ENCODE assay signal across 8 mouse cellular contexts in the genomic region with DNA sequence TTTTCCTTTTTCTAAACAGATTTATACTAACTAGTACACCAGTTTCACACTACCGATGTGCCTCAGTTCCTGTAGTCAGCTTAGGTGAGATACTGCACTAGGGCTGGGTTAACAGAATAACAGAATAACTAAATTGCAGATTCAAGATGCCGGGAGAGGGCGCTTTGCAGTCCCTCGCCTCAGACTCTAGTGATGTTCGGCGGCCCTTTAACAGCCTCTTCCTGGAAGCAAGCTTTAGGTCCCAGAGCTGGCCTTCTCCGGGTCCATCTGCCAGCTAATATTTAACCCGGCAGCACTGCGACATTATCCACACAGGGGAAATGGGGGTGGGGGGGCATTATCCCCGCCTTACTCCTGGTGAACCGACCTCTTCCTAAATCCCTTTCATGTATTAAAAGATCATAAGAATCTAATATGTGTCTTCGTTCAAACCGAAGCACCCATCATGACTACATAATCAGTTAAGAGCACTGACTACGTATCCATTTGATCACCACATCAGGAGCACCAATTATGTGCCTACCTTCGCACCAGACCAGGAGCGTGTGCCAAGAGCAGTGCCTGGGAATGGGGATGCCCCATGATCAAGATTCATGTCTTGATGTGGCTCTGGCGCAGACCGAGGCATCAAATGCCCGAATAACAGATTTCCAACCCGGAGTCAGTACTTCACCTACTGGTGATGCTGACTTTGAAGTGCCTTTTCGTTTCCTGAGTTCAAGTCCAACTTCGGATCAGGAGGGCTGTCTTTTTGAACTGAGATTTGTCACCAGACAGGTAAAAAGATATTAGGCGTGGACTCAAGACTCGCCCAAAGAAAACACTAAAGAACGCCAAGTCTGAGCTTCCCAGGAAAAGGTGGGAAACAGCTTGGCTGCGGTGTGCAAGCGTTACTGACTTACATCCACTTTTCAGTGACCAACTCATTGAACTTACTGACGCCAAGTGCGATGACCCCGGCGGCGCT. TPM values are rescaled to one million over a fixed set of nuclear protein-coding genes. Genes with fewer than 3 reads are reported as not detected.
DNase-seq lines count a peak whose midpoint lies in the region; ATAC-seq and TF ChIP-seq lines count a peak whose summit lies in the region.

No protein-coding gene starts in this region.

- H3K36me3 ChIP-seq in forebrain, embryonic 12.5 days (replicated peaks) = peaks cover 6% of the 10 kb centered on the region; the same call in 1 of the 2 replicates
- H3K36me3 ChIP-seq in hindbrain, embryonic 16.5 days (ENCODE audit: control insufficient read depth, insufficient read depth, low read length) = peaks cover 4% of the 10 kb centered on the region; the same call in 1 of the 2 replicates
- peaks cover 17% of the 10 kb centered on the region for H3K36me3 ChIP-seq in limb, embryonic 13.5 days
- peaks cover 5% of the 10 kb centered on the region; the same call in 1 of the 2 replicates for H3K36me3 ChIP-seq in midbrain, embryonic 14.5 days (ENCODE audit: control insufficient read depth, insufficient read depth, low read length)

- H3K4me2 ChIP-seq in forebrain, embryonic 12.5 days = peak overlapping the region; percentile 93
- H3K4me2 ChIP-seq in hindbrain, embryonic 16.5 days (ENCODE audit: low read length) = peak overlapping the region; percentile 94
- peak overlapping the region; percentile 100 for H3K4me2 ChIP-seq in limb, embryonic 13.5 days (replicated peaks)
- H3K4me2 ChIP-seq in midbrain, embryonic 14.5 days (ENCODE audit: low read length) = peak overlapping the region; percentile 98

- no peaks in the 10 kb centered on the region for H3K27me3 ChIP-seq in forebrain, embryonic 12.5 days
- no peaks in the 10 kb centered on the region for H3K27me3 ChIP-seq in hindbrain, embryonic 16.5 days (replicated peaks; ENCODE audit: control insufficient read depth, insufficient read depth, low read length)
- no peaks in the 10 kb centered on the region for H3K27me3 ChIP-seq in limb, embryonic 13.5 days
- no peaks in the 10 kb centered on the region for H3K27me3 ChIP-seq in midbrain, embryonic 14.5 days (ENCODE audit: control insufficient read depth, insufficient read depth, low read length)

- H3K4me3 ChIP-seq in forebrain, embryonic 12.5 days (replicated peaks) = peak overlapping the region; percentile 90
- H3K4me3 ChIP-seq in hindbrain, embryonic 16.5 days (ENCODE audit: low read length) = peak overlapping the region; percentile 88
- H3K4me3 ChIP-seq in limb, embryonic 13.5 days = peak overlapping the region; percentile 90
- H3K4me3 ChIP-seq in midbrain, embryonic 14.5 days (replicated peaks; ENCODE audit: low read depth, low read length) = peak overlapping the region; percentile 83

- H3K9ac ChIP-seq in forebrain, embryonic 12.5 days = peak overlapping the region; percentile 92; the same call in 1 of the 2 replicates
- peak overlapping the region; percentile 96 for H3K9ac ChIP-seq in hindbrain, embryonic 16.5 days (ENCODE audit: low read depth, low read length)
- peak overlapping the region; percentile 82 for H3K9ac ChIP-seq in limb, embryonic 13.5 days
- peak overlapping the region; percentile 91 for H3K9ac ChIP-seq in midbrain, embryonic 14.5 days (replicated peaks; ENCODE audit: low read length)

- H3K9me3 ChIP-seq in forebrain, embryonic 12.5 days = no peaks in the 10 kb centered on the region
- no peaks in the 10 kb centered on the region for H3K9me3 ChIP-seq in hindbrain, embryonic 16.5 days (ENCODE audit: control insufficient read depth, low read length)
- H3K9me3 ChIP-seq in limb, embryonic 13.5 days = no peaks in the 10 kb centered on the region
- H3K9me3 ChIP-seq in midbrain, embryonic 14.5 days (ENCODE audit: control insufficient read depth, low read length) = no peaks in the 10 kb centered on the region

- no peak for TF ChIP-seq POLR2A in brain, embryonic 14.5 days (IDR thresholded peaks at IDR 0.05; ENCODE audit: borderline replicate concordance, extremely low read depth, insufficient read depth, insufficient read length, poor library complexity, severe bottlenecking)

- H3K27ac ChIP-seq in forebrain, embryonic 12.5 days = peak overlapping the region; percentile 97
- peak overlapping the region; percentile 92 for H3K27ac ChIP-seq in hindbrain, embryonic 16.5 days (ENCODE audit: low read depth, low read length)
- H3K27ac ChIP-seq in limb, embryonic 13.5 days = peak overlapping the region; percentile 96
- peak overlapping the region; percentile 95 for H3K27ac ChIP-seq in midbrain, embryonic 14.5 days (replicated peaks; ENCODE audit: low read depth, low read length)

- ATAC-seq in forebrain, embryonic 12.5 days (ENCODE audit: low FRiP score) = no peak
- ATAC-seq in hindbrain, embryonic 16.5 days = no peak
- no peak for ATAC-seq in limb, embryonic 13.5 days (ENCODE audit: low FRiP score, low read depth)
- ATAC-seq in midbrain, embryonic 14.5 days (ENCODE audit: low FRiP score, low TSS enrichment) = no peak

- peak; percentile 63 for DNase-seq in right cerebral cortex, adult 18-20 months
- DNase-seq in right cerebral cortex, postnatal 36 days (ENCODE audit: low spot score in 2 of 2) = no peak
- DNase-seq in brain, embryonic 14.5 days (ENCODE audit: low read depth) = peak; percentile 85
- DNase-seq in midbrain, embryonic 14.5 days = peak; percentile 84
- DNase-seq in thymus, postnatal 25 days = peak; percentile 58

- peaks cover 49% of the 10 kb centered on the region for H3K4me1 ChIP-seq in forebrain, embryonic 12.5 days
- H3K4me1 ChIP-seq in hindbrain, embryonic 16.5 days (ENCODE audit: control insufficient read depth, insufficient read depth, low read depth, low read length) = peaks cover 47% of the 10 kb centered on the region
- peaks cover 53% of the 10 kb centered on the region for H3K4me1 ChIP-seq in limb, embryonic 13.5 days
- peaks cover 40% of the 10 kb centered on the region for H3K4me1 ChIP-seq in midbrain, embryonic 14.5 days (ENCODE audit: control insufficient read depth, insufficient read depth, low read length)

- TF ChIP-seq CTCF in brain, embryonic 14.5 days (IDR thresholded peaks at IDR 0.05; ENCODE audit: borderline replicate concordance, extremely low read depth, insufficient read depth, insufficient read length) = peak; percentile 58

- WGBS in forebrain, embryonic 12.5 days = 15% methylated on average over 32 of the region's 32 CpGs
- WGBS in hindbrain, embryonic 16.5 days = 11% methylated on average over 32 of the region's 32 CpGs
- WGBS in limb, embryonic 13.5 days = 15% methylated on average over 32 of the region's 32 CpGs
- 10% methylated on average over 32 of the region's 32 CpGs for WGBS in midbrain, embryonic 14.5 days

RNA-seq across cellular contexts. Expression of a gene that starts 1.3 kb away (rescaled TPM):
- polyA plus RNA-seq in brain, embryonic 14.5 days (2012; rRNA removed) = 41.8 and 45.4 TPM in 2 replicates
- polyA plus RNA-seq in forebrain, embryonic 12.5 days (2016; fragmentation: Nextera tagmentation; extraction: Ambion mirVana) = 22.0 and 26.6 TPM in 2 replicates
- polyA plus RNA-seq in hindbrain, embryonic 16.5 days (2015; fragmentation: Nextera tagmentation; extraction: Ambion mirVana) = 13.0 and 14.2 TPM in 2 replicates
- polyA plus RNA-seq in limb, embryonic 13.5 days (2015; fragmentation: Nextera tagmentation; extraction: Ambion mirVana) = 32.0 and 39.4 TPM in 2 replicates
- 13.2 and 13.4 TPM in 2 replicates for polyA plus RNA-seq in midbrain, embryonic 14.5 days (2014; fragmentation: Nextera tagmentation; extraction: Ambion mirVana)

RNA-seq across cellular contexts. Expression of a gene that starts 31.6 kb away (rescaled TPM):
- 121 and 169 TPM in 2 replicates for polyA plus RNA-seq in brain, embryonic 14.5 days (2012; rRNA removed)
- 114 TPM in 2 replicates for polyA plus RNA-seq in forebrain, embryonic 12.5 days (2016; fragmentation: Nextera tagmentation; extraction: Ambion mirVana)
- 139 and 150 TPM in 2 replicates for polyA plus RNA-seq in hindbrain, embryonic 16.5 days (2015; fragmentation: Nextera tagmentation; extraction: Ambion mirVana)
- 105 and 106 TPM in 2 replicates for polyA plus RNA-seq in limb, embryonic 13.5 days (2015; fragmentation: Nextera tagmentation; extraction: Ambion mirVana)
- polyA plus RNA-seq in midbrain, embryonic 14.5 days (2014; fragmentation: Nextera tagmentation; extraction: Ambion mirVana) = 171 and 207 TPM in 2 replicates

RNA-seq across cellular contexts. Expression of a gene that starts 33.5 kb away (rescaled TPM):
- 13.6 and 16.6 TPM in 2 replicates for polyA plus RNA-seq in brain, embryonic 14.5 days (2012; rRNA removed)
- polyA plus RNA-seq in forebrain, embryonic 12.5 days (2016; fragmentation: Nextera tagmentation; extraction: Ambion mirVana) = 20.9 and 22.6 TPM in 2 replicates
- polyA plus RNA-seq in hindbrain, embryonic 16.5 days (2015; fragmentation: Nextera tagmentation; extraction: Ambion mirVana) = 8.5 and 10.6 TPM in 2 replicates
- polyA plus RNA-seq in limb, embryonic 13.5 days (2015; fragmentation: Nextera tagmentation; extraction: Ambion mirVana) = 24.9 and 26.3 TPM in 2 replicates
- polyA plus RNA-seq in midbrain, embryonic 14.5 days (2014; fragmentation: Nextera tagmentation; extraction: Ambion mirVana) = 7.2 and 8.9 TPM in 2 replicates

RNA-seq across cellular contexts. Expression of a gene that starts 46.5 kb away (rescaled TPM):
- 6.9 and 9.9 TPM in 2 replicates for polyA plus RNA-seq in brain, embryonic 14.5 days (2012; rRNA removed)
- polyA plus RNA-seq in forebrain, embryonic 12.5 days (2016; fragmentation: Nextera tagmentation; extraction: Ambion mirVana) = 5.2 and 6.8 TPM in 2 replicates
- 6.0 and 7.0 TPM in 2 replicates for polyA plus RNA-seq in hindbrain, embryonic 16.5 days (2015; fragmentation: Nextera tagmentation; extraction: Ambion mirVana)
- 35.6 and 35.9 TPM in 2 replicates for polyA plus RNA-seq in limb, embryonic 13.5 days (2015; fragmentation: Nextera tagmentation; extraction: Ambion mirVana)
- 3.4 and 3.9 TPM in 2 replicates for polyA plus RNA-seq in midbrain, embryonic 14.5 days (2014; fragmentation: Nextera tagmentation; extraction: Ambion mirVana)

RNA-seq across cellular contexts. Expression of a gene that starts 46.6 kb away (rescaled TPM):
- 23.5 and 28.7 TPM in 2 replicates for polyA plus RNA-seq in brain, embryonic 14.5 days (2012; rRNA removed)
- polyA plus RNA-seq in forebrain, embryonic 12.5 days (2016; fragmentation: Nextera tagmentation; extraction: Ambion mirVana) = 51.4 and 58.0 TPM in 2 replicates
- polyA plus RNA-seq in hindbrain, embryonic 16.5 days (2015; fragmentation: Nextera tagmentation; extraction: Ambion mirVana) = 70.6 and 71.9 TPM in 2 replicates
- 56.6 and 60.0 TPM in 2 replicates for polyA plus RNA-seq in limb, embryonic 13.5 days (2015; fragmentation: Nextera tagmentation; extraction: Ambion mirVana)
- polyA plus RNA-seq in midbrain, embryonic 14.5 days (2014; fragmentation: Nextera tagmentation; extraction: Ambion mirVana) = 44.8 and 55.0 TPM in 2 replicates

Comparison
In these comparisons a context has a peak if more than half of its experiments do, and no peak if none do; other contexts are left out.
1. DNase-seq: peak in right cerebral cortex, adult 18-20 months (single experiment), brain, embryonic 14.5 days (single experiment), midbrain, embryonic 14.5 days (single experiment) and thymus, postnatal 25 days (single experiment); none in right cerebral cortex, postnatal 36 days (0 of 2).
2. Peak in every context shown above with its lines, with median percentiles within 50 percentile points of each other: H3K27ac ChIP-seq, H3K4me2 ChIP-seq, H3K4me3 ChIP-seq and H3K9ac ChIP-seq.